Mouse (Mus musculus): ENCODE measurements around the gene Capn3. TPM values are rescaled to one million over a fixed set of nuclear protein-coding genes. Genes with fewer than 3 reads are reported as not detected.

Gene Capn3
- polyA plus RNA-seq, 1 experiment from 2014 or later = 6.3 TPM

DNA sequence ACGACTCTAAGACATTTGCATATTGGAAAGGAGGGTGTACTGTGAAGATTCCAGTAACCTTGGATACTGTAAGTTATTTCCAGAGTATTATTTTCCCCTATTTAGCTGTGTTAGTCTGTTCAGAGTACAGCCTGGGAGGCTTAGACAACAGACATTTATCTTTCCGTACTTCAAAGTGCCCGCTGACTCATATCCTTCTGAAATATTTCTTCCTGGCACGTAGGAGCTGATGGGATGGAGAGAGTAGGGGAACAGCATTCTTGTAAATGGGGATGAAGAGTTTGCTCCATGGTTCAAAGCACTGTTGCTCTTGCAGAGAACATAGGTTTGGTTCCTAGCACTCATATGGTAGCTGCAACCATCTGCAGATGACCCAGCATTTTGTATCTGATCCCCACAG lies 3.2 kb upstream of the Capn3 start:
- Histone ChIP-seq H3K4me2 (no peak overlapping the region), H3K9ac (ENCODE audit: low read depth, low read length) (no peak overlapping the region), H3K4me1 (replicated peaks; ENCODE audit: control insufficient read depth, insufficient read depth, low read length) (no peaks in the 10 kb centered on the region; the same call in 1 of the 2 replicates), H3K27ac (ENCODE audit: low read depth, low read length) (no peak overlapping the region), H3K36me3 (ENCODE audit: control insufficient read depth, insufficient read depth, low read length) (no peaks in the 10 kb centered on the region), H3K9me3 (ENCODE audit: control insufficient read depth, low read length) (no peaks in the 10 kb centered on the region), H3K27me3 (replicated peaks; ENCODE audit: control insufficient read depth, insufficient read depth, low read length) (no peaks in the 10 kb centered on the region), H3K4me3 (ENCODE audit: low read depth, low read length) (no peak overlapping the region)
- 64% methylated on average over 4 of the region's 4 CpGs for WGBS
- ATAC-seq (replicated peaks; ENCODE audit: low FRiP score) (no peak), DNase-seq (ENCODE audit: low spot score) (no peak)

DNA sequence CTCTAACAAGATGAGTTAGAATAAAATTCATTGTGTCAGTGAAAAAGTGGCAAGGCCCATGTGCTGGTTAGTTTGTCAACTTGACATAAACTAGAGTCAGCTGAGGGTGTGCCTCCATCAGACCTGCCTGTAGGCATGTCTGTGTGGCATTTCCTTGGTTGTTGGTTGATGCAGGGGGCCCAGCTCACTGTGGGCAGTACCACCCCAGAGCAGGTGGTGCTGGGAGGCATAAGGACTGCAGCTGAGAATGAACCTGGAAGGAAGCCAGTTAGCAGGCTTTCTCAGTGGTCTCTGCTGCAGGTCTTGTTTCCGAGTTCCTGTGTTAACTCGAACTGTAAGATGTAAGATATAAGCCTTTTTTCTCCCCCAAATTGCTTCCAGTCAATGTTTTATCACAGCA lies 832 bp upstream of the Capn3 start:
- no peaks in the 10 kb centered on the region for H3K9me3 ChIP-seq (ENCODE audit: control insufficient read depth, low read length)
- ATAC-seq (replicated peaks; ENCODE audit: low FRiP score) = no peak
- no peak for DNase-seq (ENCODE audit: low spot score)
- no peaks in the 10 kb centered on the region; the same call in 1 of the 2 replicates for H3K4me1 ChIP-seq (replicated peaks; ENCODE audit: control insufficient read depth, insufficient read depth, low read length)
- 70% methylated on average over 2 of the region's 2 CpGs for WGBS
- no peak overlapping the region for H3K27ac ChIP-seq (ENCODE audit: low read depth, low read length)
- no peaks in the 10 kb centered on the region for H3K27me3 ChIP-seq (replicated peaks; ENCODE audit: control insufficient read depth, insufficient read depth, low read length)
- H3K9ac ChIP-seq (ENCODE audit: low read depth, low read length) = no peak overlapping the region
- no peak overlapping the region for H3K4me2 ChIP-seq
- no peak overlapping the region for H3K4me3 ChIP-seq (ENCODE audit: low read depth, low read length)
- no peaks in the 10 kb centered on the region for H3K36me3 ChIP-seq (ENCODE audit: control insufficient read depth, insufficient read depth, low read length)

DNA sequence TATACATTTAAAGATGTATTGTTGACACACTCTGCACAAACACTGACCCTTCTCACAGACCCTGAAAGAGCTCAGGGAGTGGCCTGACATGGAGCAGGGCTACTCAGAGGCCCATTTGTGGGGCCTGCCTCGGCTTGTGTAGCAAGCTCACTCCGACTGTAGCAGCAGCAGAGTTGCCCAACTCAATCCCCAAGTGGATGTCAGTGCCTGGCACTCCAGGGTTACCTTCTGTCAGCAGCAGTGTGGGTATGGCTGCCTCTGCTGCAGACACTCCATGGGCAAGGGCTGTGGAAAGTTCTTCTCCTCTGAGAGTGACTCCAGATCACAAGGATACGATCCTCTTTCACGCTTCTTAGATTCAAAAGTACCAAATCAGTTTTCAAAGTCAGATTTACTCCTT lies 4.4 kb downstream of the Capn3 start:
- 87% methylated on average over 4 of the region's 4 CpGs for WGBS
- Histone ChIP-seq H3K27me3 (replicated peaks; ENCODE audit: control insufficient read depth, insufficient read depth, low read length) (no peaks in the 10 kb centered on the region), H3K9me3 (ENCODE audit: control insufficient read depth, low read length) (no peaks in the 10 kb centered on the region), H3K4me2 (no peak overlapping the region), H3K9ac (ENCODE audit: low read depth, low read length) (no peak overlapping the region), H3K36me3 (ENCODE audit: control insufficient read depth, insufficient read depth, low read length) (no peaks in the 10 kb centered on the region), H3K4me3 (ENCODE audit: low read depth, low read length) (no peak overlapping the region), H3K4me1 (replicated peaks; ENCODE audit: control insufficient read depth, insufficient read depth, low read length) (no peaks in the 10 kb centered on the region; the same call in 1 of the 2 replicates), H3K27ac (ENCODE audit: low read depth, low read length) (no peak overlapping the region)
- ATAC-seq (replicated peaks; ENCODE audit: low FRiP score) = no peak
- DNase-seq (ENCODE audit: low spot score) = no peak

DNA sequence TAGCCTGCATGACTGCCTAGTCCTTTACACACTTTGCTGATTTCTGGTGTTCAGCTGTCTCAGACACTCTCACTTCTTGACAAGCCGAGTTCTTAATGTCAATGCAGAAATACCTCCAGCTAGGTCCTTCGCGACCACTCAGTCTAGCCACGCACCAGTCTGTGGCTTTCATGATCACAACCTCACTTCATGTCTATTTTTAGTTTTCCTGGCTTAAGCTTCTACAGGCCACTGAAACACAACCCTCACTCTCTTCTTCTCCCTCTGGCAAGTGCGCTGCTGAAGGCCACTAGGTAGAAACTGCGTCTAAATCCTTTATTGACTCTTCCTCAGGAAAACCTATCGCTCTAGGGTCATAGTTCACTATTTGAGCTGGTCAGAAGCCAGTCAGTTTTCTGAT lies 7.5 kb downstream of the Capn3 start:
- Histone ChIP-seq H3K4me3 (ENCODE audit: low read depth, low read length) (no peak overlapping the region), H3K27ac (ENCODE audit: low read depth, low read length) (no peak overlapping the region), H3K36me3 (ENCODE audit: control insufficient read depth, insufficient read depth, low read length) (no peaks in the 10 kb centered on the region), H3K9me3 (ENCODE audit: control insufficient read depth, low read length) (no peaks in the 10 kb centered on the region), H3K4me2 (no peak overlapping the region), H3K4me1 (replicated peaks; ENCODE audit: control insufficient read depth, insufficient read depth, low read length) (no peaks in the 10 kb centered on the region; the same call in 1 of the 2 replicates), H3K9ac (ENCODE audit: low read depth, low read length) (no peak overlapping the region), H3K27me3 (replicated peaks; ENCODE audit: control insufficient read depth, insufficient read depth, low read length) (no peaks in the 10 kb centered on the region)
- no peak for DNase-seq (ENCODE audit: low spot score)
- ATAC-seq (replicated peaks; ENCODE audit: low FRiP score) = no peak
- WGBS = 57% methylated on average over 7 of the region's 7 CpGs

DNA sequence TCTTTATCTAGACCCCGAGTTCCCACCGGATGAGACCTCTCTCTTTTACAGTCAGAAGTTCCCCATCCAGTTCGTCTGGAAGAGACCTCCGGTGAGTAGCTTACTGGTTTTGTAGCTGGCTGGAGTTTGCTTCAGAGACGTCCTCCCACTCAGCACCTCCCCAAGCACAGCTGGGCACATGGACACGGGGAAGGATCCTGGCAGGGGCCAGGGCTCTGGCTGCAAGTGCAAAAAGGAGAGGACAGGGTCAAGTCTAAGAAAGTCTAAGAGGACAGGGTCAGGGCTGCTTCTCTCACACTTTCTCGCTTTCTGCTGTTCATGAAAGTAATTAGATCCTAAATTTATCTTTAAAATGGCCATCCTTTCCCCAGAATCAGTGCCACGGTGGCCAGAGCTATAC lies 8.3 kb downstream of the Capn3 start:
- Histone ChIP-seq H3K9ac (ENCODE audit: low read depth, low read length) (no peak overlapping the region), H3K9me3 (ENCODE audit: control insufficient read depth, low read length) (no peaks in the 10 kb centered on the region), H3K36me3 (ENCODE audit: control insufficient read depth, insufficient read depth, low read length) (no peaks in the 10 kb centered on the region), H3K4me2 (no peak overlapping the region), H3K4me3 (ENCODE audit: low read depth, low read length) (no peak overlapping the region), H3K4me1 (replicated peaks; ENCODE audit: control insufficient read depth, insufficient read depth, low read length) (no peaks in the 10 kb centered on the region; the same call in 1 of the 2 replicates), H3K27me3 (replicated peaks; ENCODE audit: control insufficient read depth, insufficient read depth, low read length) (no peaks in the 10 kb centered on the region), H3K27ac (ENCODE audit: low read depth, low read length) (no peak overlapping the region)
- WGBS = 58% methylated on average over 8 of the region's 8 CpGs
- ATAC-seq (replicated peaks; ENCODE audit: low FRiP score) (no peak), DNase-seq (ENCODE audit: low spot score) (no peak)

GRCm38 (mm10) chr2:120464732-120465396 lies 9.0 kb downstream of the Capn3 start:
- ATAC-seq (replicated peaks; ENCODE audit: low FRiP score) = no peak
- DNase-seq (ENCODE audit: low spot score) = no peak
- no peak overlapping the region for H3K9ac ChIP-seq (ENCODE audit: low read depth, low read length)
- H3K27me3 ChIP-seq (replicated peaks; ENCODE audit: control insufficient read depth, insufficient read depth, low read length) = no peaks in the 10 kb centered on the region
- no peaks in the 10 kb centered on the region for H3K9me3 ChIP-seq (ENCODE audit: control insufficient read depth, low read length)
- no peaks in the 10 kb centered on the region; the same call in 1 of the 2 replicates for H3K4me1 ChIP-seq (replicated peaks; ENCODE audit: control insufficient read depth, insufficient read depth, low read length)
- no peaks in the 10 kb centered on the region for H3K36me3 ChIP-seq (ENCODE audit: control insufficient read depth, insufficient read depth, low read length)
- H3K4me2 ChIP-seq = no peak overlapping the region
- H3K27ac ChIP-seq (ENCODE audit: low read depth, low read length) = no peak overlapping the region
- no peak overlapping the region for H3K4me3 ChIP-seq (ENCODE audit: low read depth, low read length)
- WGBS = 85% methylated on average over 2 of the region's 2 CpGs

- no peak for DNase-seq (ENCODE audit: low spot score)
- 81% methylated on average over 5 of the region's 5 CpGs for WGBS
- H3K4me3 ChIP-seq (ENCODE audit: low read depth, low read length) = no peak overlapping the region
- H3K9ac ChIP-seq (ENCODE audit: low read depth, low read length) = no peak overlapping the region
- no peaks in the 10 kb centered on the region for H3K36me3 ChIP-seq (ENCODE audit: control insufficient read depth, insufficient read depth, low read length)
- no peaks in the 10 kb centered on the region for H3K27me3 ChIP-seq (replicated peaks; ENCODE audit: control insufficient read depth, insufficient read depth, low read length)
- no peak overlapping the region for H3K27ac ChIP-seq (ENCODE audit: low read depth, low read length)
- H3K4me1 ChIP-seq (replicated peaks; ENCODE audit: control insufficient read depth, insufficient read depth, low read length) = no peaks in the 10 kb centered on the region; the same call in 1 of the 2 replicates
- no peaks in the 10 kb centered on the region for H3K9me3 ChIP-seq (ENCODE audit: control insufficient read depth, low read length)
- no peak overlapping the region for H3K4me2 ChIP-seq
- ATAC-seq (replicated peaks; ENCODE audit: low FRiP score) = no peak
Observed at GRCm38 (mm10) chr2:120465397-120465785, 9.6 kb downstream of the Capn3 start.

GRCm38 (mm10) chr2:120468011-120468410 lies 12.2 kb downstream of the Capn3 start:
- Histone ChIP-seq H3K9ac (ENCODE audit: low read depth, low read length) (no peak overlapping the region), H3K36me3 (ENCODE audit: control insufficient read depth, insufficient read depth, low read length) (no peaks in the 10 kb centered on the region), H3K27ac (ENCODE audit: low read depth, low read length) (no peak overlapping the region), H3K4me2 (no peak overlapping the region), H3K4me3 (ENCODE audit: low read depth, low read length) (no peak overlapping the region), H3K27me3 (replicated peaks; ENCODE audit: control insufficient read depth, insufficient read depth, low read length) (no peaks in the 10 kb centered on the region), H3K4me1 (replicated peaks; ENCODE audit: control insufficient read depth, insufficient read depth, low read length) (no peaks in the 10 kb centered on the region; the same call in 1 of the 2 replicates), H3K9me3 (ENCODE audit: control insufficient read depth, low read length) (no peaks in the 10 kb centered on the region)
- no peak for ATAC-seq (replicated peaks; ENCODE audit: low FRiP score)
- no peak for DNase-seq (ENCODE audit: low spot score)

DNA sequence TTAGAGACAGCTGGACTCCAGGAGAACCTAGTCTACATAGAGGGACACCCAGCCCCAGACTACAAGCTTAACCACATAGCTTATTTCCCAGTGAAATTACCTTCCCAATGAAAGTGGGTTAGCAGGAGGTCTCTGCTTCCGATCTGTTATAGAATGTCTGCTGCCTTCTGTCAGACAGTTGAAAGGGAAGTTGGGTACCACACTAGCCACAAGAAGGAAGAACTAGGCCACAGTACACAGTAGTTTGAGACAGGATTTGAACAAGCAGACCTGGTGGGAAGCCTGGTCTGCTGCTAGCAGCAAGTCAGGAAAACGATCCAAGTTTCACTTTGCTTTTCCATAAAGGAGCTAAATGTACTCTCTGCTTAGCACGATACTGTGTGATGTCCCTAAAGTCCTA lies 13.4 kb downstream of the Capn3 start:
- DNase-seq (ENCODE audit: low spot score) (no peak), ATAC-seq (replicated peaks; ENCODE audit: low FRiP score) (no peak)
- no peaks in the 10 kb centered on the region; the same call in 1 of the 2 replicates for H3K4me1 ChIP-seq (replicated peaks; ENCODE audit: control insufficient read depth, insufficient read depth, low read length)
- WGBS = 59% methylated on average over 3 of the region's 3 CpGs
- H3K9me3 ChIP-seq (ENCODE audit: control insufficient read depth, low read length) = no peaks in the 10 kb centered on the region
- H3K9ac ChIP-seq (ENCODE audit: low read depth, low read length) = no peak overlapping the region
- H3K27me3 ChIP-seq (replicated peaks; ENCODE audit: control insufficient read depth, insufficient read depth, low read length) = no peaks in the 10 kb centered on the region
- H3K4me2 ChIP-seq = no peak overlapping the region
- H3K27ac ChIP-seq (ENCODE audit: low read depth, low read length) = no peak overlapping the region
- H3K36me3 ChIP-seq (ENCODE audit: control insufficient read depth, insufficient read depth, low read length) = no peaks in the 10 kb centered on the region
- H3K4me3 ChIP-seq (ENCODE audit: low read depth, low read length) = no peak overlapping the region
